Mouse (Mus musculus): ENCODE measurements around the gene Mrpl2. TPM values are rescaled to one million over a fixed set of nuclear protein-coding genes. Genes with fewer than 3 reads are reported as not detected.
A peak's percentile ranks its signal among the peaks of the same experiment; 100 is the strongest.

Mrpl2 gene
- 10 to 100 TPM; 53.1 to 60.7 TPM for total RNA-seq (2021)
- long read RNA-seq, transcript Mrpl2-201 (7 exons, 1,031 nt), result major isoform, 30 of 32 reads
- long read RNA-seq, partial matches to known transcripts, result 0 of 32 reads
- long read RNA-seq, other reads (novel, unspliced or antisense), result 2 of 32 reads

DNA sequence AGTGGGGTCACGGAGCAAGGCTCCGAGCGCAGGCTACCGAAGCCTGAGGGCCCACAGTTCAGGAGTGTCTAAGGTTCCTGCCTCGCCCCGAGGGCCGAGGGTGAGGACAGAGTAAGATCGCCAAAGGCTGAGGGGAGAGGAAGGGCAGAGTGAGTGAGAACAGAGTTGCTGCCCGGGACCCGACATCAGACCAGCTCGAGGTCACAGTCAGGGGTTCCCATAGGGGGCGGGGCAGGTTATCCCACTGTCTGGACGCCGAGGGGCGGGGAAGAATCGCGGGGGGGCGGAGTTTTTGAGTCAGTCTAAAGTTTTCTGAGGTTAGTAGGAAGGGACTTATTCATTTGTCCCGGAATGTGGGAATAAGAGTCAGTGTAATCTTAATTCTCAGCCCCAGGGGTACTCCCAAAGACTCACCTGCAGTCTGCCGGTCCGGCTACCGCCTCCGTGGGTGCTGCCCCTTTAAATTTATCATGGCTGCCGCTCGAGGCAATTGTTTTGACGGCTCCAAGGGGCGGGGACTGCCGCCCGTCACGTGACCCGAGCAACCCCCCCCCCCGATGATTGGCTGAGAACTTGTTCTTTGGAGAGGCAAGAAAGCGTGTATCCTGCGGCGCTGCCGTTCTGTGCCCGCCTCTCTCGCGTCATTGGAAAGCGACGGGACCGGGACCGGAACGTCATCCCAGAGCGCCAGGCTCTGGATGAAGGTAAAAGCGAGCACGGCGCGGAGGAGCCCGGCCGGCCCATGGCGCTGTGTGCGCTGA is at the start of gene Mrpl2, which contains the start of gene Klc4:
Gene Mrpl2 (plus strand): TSS at position 669 of the 761 bp plus-strand sequence.
Gene Klc4 (minus strand): TSS at position 462 of the 761 bp plus-strand sequence.
- peak; percentile 97 to 100 for DNase-seq (ENCODE audit: low spot score in 2 of 2)

DNA sequence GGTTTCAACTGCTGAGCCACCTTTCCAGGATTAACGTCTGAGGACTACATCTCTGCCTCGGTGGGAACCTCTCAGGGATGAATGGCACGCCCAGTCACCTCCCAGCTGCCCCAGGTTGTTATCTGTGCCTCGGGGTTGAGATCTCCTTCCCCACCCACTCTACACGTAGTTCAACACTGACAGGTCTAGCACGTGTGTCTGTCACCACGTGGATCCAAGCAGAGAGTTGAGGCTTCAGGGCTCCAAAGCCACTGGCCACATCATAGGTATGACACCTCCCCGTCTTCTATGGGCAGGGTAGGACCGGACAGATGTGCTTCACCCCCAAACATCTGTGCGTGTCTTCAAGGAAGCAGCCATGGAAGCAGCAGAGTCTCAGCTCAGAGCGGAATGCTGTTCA is 48.1 kb upstream of the Mrpl2 start:
- no peak for DNase-seq (ENCODE audit: low spot score in 2 of 2)

DNA sequence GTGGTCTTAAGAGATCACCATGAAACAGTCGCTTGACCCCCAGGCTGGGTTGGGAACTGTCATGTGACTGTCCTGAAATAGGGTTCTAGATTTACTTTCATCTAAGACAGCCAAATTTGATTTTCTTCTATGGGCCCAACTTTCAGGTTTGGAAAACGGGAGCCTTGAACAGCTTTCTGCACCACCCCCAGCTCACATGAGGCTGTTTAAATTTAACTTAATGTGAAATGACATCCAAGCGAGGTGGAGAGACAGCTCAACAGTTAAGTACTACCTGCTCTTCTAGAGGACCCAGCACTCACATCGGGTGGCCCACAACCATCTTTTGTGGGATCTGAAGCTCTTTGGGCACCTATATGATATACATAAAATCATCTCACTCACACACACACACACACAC is 47.1 kb upstream of the Mrpl2 start:
- DNase-seq (ENCODE audit: low spot score in 2 of 2), result no peak

DNA sequence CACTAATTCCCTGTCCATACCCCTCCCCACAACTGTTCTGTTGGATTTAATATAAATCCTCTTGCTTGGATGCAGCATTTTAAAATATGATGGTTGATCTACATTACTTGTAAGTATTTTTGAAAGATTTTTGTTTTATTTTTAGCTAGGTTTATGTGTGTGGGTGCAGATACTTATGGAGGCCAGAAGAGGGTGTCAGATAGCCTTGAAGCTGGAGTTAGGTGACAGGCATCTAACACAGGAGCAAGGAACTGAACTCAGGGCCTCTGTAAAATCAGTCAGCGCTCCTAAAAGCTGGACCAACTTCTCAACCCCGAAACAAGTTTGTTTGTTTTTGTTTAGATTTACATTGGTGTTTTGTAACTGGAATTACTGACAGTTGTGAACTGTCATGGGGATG is 45.5 kb upstream of the Mrpl2 start:
- no peak for DNase-seq (ENCODE audit: low spot score in 2 of 2)

DNA sequence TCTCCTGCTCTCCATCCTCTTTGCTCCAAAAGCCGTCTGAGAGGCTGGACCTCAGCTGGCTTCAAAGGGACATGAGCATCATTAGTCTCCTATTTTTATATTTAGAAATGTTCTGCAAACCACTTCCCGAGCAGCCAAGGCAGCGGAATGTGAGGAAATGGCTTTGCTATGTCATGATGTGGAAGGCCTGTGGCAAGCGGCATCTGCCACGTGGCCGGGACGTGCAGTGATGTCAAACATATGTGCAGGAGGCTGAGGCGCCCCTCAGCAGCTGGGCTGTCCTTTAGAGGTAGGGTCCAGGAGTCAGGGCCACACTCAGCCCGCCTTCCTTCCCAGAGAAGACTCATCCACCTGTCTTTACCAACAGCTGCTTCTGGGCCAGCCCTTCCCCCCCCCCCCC is 43.8 kb upstream of the Mrpl2 start:
- no peak for DNase-seq (ENCODE audit: low spot score in 2 of 2)

DNA sequence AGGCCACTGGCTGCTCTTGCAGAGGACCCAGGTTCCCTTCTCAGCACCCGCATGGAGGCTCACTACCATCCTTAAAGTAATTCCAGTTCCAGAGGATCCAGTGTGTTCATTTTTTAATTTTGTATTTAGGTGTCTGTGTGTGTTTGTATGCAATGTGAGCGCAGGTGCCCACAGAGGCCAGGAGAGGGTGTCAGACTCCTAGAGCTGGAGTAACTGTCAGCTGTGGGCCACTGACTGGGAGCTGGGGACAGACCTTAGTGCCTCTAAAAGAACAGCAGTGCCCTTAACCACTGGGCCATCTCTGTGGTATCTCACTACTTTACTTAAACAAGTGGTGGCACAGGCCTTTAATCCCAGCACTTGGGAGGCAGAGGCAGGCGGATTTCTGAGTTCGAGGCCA is 42.8 kb upstream of the Mrpl2 start:
- no peak for DNase-seq (ENCODE audit: low spot score in 2 of 2)

DNA sequence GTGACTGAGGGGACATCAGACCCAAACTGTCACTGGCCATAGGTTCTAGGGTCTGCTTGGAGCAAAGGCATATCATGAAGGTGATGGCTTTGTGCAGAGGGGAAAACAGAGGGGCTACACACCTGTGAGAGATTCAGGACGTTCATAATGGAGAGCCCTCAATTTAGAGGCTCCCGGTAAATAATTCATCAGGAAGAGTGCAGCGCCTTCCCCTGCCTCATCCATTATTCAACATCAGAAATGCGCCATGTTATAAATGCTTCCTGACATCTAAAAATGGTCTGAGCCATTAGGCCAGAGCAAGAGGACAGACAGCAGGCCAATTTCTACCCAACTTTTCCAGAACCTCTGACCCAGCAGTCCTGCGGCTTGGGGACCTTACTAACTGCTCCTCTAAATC is 40.9 kb upstream of the Mrpl2 start:
- DNase-seq (ENCODE audit: low spot score in 2 of 2), result no peak

DNA sequence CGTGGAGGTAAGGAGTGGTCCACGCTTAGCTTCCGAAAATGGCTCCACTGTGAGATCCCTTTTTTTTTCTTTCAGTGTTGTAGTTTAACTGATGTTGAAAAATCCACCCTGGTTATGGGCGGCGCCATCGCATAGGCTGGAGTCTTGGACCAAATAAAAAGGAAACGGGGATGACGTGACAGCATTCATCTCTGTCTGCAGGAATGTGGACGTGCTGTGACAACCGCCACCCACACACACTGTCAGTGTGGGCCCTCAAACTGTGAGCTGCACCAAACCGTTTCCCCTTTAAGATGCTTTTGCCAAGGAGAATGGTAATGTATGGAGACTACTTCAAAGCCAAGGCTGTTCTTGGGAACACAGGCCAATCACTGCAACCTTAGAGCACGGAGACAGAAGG is 40.0 kb upstream of the Mrpl2 start:
- DNase-seq (ENCODE audit: low spot score in 2 of 2), result no peak

DNA sequence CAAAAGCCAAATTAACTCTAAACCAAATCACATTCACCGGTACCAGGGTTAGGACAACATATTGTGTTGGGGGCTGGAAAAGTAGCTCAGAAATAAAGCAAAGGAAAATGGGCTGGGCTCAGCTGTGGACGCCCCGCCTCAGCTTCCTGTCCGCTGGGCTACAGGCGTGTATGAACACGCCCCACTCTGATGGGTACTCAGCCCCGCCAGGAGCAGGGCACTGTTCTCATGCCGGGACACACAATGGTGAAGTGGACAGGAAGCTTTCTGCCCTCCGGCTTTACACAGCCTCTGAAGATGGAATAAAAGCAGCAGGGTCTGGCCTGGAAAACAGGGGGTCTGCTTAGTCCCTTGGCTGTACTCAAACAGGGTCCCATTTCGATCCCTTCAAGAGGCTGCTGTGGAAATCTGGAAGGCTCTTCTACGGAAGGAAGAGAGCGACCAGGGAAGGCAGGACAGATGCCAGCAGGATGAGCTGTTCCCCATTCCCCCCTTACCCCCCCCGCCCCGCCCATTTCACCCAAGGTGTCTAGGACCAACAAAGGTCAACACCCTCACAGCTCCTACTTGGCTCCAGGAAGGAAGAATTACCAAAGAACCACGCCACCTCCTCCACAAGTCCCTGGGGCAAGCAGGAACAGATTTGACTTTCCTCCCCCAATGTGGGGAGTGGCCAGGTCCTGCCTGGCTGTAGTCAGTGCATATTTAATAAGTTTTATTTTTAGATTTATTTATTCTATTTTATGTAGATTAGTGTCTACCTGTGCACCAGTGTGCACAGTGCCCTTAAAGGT is 36.1 kb upstream of the Mrpl2 start:
- DNase-seq (ENCODE audit: low spot score in 2 of 2), result no peak

DNA sequence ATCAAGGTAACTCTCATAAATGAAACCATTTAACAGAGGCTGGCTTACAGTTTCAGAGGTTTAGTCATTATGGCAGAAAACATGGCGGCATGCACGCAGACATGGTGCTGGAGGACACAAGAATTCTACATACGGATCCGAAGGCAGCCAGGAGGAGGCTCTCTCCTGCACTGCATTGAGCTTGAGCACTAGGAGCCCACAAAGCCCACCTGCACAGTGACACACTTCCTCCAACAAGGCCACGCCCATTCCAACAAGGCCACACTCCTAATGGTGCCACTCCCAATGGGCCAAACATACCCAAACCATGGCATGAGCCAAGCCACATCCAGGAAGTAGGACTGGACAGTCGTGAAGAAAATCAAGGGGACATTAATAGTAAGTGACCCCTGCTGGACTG is 34.7 kb upstream of the Mrpl2 start:
- DNase-seq (ENCODE audit: low spot score in 2 of 2), result no peak

DNA sequence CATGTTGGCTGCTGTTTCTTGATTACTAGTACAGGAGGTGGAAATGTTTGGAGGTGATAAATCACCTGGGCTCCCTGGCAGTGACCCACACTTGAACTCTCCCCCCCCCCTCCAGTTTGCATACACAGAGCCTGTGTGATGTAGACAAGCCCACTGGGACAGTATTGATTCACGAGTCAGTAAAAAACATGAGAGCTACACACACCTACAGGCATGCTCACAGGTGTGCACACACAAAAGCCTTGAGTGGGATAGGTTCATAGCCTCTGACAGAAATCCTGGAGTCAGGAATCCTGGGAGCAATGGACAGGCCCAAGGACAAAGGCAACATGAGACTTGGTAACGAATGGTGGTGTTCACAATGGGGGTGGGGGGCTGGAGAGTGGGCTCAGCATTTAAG is 33.8 kb upstream of the Mrpl2 start:
- no peak for DNase-seq (ENCODE audit: low spot score in 2 of 2)

DNA sequence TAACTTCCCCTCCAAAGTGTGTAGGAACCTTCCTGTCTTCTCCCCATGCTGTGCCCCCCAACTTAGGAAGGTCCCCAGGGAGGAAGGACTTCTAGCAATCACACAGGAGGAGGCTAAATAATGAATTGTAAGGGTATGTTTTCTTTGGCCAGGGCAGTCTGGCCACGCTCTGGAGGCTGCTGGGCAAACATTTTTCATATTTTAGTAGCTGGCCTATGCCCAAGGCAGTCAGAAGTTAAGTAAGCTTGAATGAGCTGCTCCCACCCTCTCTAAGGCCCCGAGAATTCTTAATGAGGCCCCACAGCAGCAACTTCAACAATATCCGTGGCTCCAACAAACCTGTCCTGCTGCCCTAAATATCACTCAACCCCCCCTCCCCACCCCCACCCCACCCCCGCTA is 33.2 kb upstream of the Mrpl2 start:
- DNase-seq (ENCODE audit: low spot score in 2 of 2), result no peak

DNA sequence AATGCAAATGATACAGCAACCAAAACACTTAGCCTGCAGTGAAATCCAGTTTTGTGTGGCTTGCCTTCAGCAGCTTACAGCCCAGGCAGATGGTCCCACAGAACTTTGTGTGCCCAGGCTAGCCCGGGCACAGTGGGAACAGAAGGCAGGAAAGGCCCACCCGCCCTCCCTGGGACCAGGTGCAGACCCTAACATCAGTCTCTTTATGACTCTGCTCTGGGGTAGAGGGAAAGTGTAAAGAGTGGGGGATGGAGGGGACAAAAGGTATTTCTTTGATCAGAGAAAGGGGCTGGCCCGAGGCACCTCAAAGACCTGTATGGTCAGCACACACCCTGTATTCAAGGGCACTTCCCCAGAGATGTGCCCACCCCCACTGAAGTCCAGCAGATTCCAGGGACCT is 32.8 kb upstream of the Mrpl2 start:
- no peak for DNase-seq (ENCODE audit: low spot score in 2 of 2)

DNA sequence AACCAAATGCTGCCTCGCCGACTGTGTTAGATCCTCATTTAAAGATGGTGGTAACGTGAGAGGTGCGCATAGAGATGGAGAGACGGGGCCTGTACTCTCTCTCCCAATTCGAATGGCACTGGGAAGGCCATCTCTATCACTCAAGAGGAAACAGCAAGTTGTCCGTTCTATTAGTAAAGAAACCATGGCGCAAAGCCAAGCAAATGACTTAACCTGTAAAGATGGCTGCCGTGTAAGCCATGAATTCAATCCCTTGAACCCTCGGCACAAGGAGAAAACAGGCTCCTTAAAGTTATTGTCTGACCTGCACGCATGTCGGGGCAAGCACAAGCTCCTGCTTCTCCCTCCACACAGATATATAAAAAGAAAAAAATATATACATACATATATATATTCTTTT is 28.2 kb upstream of the Mrpl2 start:
- DNase-seq (ENCODE audit: low spot score in 2 of 2), result no peak

DNA sequence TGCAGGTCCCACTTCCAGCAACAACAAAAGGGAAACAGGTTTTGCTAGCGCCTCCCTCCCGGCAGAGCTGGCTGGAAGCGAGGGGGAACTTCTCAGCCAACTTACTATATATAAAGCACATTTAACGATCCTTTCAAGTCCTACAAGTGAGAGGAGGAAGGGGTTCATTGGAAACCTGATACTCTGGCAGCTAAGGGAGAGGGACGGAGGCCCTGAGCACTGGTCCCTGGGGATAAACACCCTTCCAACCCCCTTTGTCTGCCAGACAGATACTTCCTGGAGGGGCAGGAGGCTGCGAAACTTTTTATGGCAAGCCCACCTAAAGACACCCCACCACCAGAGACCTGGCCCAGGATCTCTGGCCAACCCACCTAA is 27.6 kb upstream of the Mrpl2 start:
- DNase-seq (ENCODE audit: low spot score in 2 of 2), result no peak

DNA sequence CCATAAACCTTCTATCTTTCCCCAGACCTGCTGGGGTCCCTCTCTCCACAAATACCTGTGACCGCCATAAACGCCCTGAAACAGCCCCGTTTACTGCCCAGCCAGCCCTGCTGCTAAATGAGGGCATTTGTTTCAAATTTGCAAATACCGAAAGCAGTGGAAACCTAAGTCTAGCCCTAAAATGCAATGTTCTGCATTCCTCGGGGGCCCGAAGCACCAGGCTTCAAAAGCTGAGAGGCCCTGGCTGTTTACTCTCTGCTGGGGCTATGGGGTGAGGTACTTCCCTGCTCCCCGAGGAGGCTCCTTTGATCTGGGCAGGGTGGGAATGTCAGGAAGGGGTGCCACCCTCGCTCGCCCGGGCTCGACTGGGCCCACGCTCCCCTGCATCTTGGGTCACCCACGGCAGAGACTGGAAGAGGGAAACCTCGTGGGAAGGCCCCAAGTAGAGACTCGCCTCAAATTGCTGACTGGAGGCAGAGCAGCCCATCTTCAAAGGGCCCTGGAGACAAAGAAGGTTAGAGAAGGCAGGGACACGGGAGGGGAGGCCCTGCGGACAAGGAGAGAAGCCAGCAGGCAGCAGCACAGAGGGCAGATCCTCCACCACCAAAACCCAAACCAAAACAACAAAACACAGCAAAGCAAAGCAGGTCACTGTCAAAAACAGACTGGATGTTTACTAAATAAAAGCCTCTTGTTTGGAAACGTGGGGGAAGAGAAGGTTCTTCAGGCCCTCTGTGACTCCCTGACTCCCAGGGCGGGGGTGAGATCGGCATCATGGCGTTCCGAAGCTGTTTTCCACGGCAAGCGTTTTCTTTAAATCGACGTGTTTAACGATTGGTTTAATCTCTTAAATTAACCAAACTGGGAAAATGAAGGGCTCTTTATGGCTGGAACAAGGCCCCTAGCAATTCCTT is 27.0 kb upstream of the Mrpl2 start:
- DNase-seq (ENCODE audit: low spot score in 2 of 2), result no peak

DNA sequence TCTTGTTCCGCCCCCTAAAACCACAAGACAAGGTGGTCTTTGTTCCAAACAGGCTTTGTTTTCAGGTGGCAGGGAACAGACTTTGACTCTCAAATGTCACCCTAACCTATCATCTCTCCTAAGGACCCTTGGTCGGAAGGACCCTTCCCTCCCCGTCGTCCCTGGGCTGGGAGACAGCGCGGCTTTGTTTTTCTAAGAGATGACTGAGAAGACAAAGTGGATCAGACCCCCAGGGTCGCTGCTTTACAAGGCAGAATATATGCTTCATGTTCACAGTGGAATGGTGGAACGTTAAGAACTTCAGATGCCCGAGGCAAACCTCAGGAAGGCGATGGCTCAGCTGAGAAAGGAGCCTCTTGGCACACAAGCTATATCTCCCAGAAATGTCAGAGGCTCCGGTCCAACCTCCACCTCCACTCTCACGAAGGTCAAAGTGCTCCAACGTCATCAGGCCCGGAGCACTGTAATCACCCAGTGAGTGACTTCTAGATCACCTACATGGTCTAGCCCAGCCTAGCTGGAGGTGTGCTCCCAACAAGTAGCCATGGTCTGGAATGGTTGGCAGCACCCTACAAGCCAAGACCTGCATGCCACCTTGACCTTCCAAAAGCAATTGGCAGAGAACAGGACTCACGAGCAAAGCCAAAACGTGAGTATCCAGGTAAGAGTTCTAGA is 26.2 kb upstream of the Mrpl2 start:
- no peak for DNase-seq (ENCODE audit: low spot score in 2 of 2)

DNA sequence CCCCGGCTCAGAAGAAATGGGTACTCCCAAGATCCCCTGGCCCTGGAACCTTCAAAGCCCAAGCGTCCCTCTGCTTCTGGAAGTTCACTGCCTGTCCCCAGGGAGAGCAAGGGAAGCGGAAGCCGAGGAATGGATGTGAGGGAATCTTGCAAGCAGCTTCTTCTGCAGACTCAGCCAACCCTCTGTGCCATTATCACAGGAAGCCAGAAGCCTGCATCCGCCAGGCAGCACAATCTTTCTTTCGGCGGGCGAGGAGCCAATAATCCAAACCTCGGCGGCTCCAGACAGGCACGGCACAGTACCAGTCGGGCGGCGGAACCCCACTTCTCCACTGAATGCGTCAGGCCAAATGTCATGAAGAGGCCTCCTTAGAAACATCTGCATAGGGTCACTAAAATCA is 24.7 kb upstream of the Mrpl2 start:
- DNase-seq (ENCODE audit: low spot score in 2 of 2), result peak; percentile 35 to 60

DNA sequence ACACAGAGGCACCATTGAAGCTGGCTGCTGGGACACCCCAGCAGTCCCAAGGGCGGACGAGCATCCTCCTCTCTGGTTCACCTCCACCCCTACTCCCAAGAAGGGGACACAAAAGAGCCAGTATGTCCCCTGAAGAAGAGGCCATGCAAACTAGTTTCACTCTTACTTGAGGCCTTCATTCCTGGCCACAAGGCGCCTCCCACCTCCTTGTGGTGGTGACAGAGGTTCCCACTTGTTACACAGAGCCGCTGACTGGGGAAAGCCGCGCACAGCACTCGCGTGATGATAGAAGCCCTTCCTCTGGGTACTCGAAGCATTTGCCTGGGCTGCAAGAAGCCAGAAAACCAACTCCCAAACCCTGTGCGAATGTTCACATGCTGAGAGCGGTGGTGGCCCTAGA is 23.8 kb upstream of the Mrpl2 start:
- DNase-seq (ENCODE audit: low spot score in 2 of 2), result no peak

DNA sequence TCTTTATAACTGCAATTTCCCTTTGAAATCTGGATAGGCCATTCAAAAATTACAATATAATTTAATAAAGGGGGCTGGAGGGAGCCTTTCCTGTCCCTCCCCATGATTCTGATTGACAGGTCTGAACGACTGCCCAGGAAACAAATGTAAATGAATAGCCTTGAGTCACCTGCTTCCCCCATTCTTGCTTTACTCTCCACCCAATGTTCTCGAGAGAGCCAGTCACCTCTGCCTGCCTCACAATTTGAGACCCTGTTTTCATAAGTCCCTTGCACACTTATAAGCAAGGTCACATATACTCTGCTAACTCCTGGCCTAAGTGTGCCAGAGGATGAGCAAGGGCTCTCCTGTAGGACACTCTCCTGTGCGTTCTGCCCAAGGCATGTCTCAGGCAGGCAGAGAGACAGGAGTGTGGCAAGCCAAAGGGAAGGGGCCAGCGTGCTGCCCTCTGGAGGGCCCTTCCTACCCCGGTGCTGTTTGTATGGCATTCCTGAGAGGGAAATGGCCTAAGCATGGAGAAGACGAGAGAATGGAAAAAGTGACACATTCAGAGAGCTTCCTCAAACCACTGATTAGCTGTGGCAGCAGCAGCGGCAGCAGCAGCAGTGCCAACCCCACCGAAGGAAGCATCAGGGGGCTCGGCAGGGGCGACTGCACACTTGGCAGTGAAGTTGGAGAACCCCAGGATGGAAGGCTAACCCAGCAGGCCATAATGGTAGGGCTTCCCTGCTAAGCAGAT is 22.0 kb upstream of the Mrpl2 start:
- no peak for DNase-seq (ENCODE audit: low spot score in 2 of 2)
